Mouse (Mus musculus) embryonic fibroblast, embryonic 13.5 days (primary cell): ENCODE measurements around the gene Kmt2d.

Experiments
- CTCF ChIP-seq: IDR thresholded peaks from 2 replicates; pipeline ENCODE4 v1.5.1; 2011; ENCODE audit warnings: mild to moderate bottlenecking, control low read depth, low read length, moderate library complexity, borderline replicate concordance; ENCODE audit not compliant: insufficient read depth
- POLR2A ChIP-seq: IDR thresholded peaks from 2 replicates; pipeline ENCODE4 v1.6.1; 2011; ENCODE audit warnings: low read depth, mild to moderate bottlenecking, control low read depth, low read length, moderate library complexity

- TF ChIP-seq CTCF = no peak
- no peak for TF ChIP-seq POLR2A
Measured at GRCm38 (mm10) chr15:98823434-98823833, 47.6 kb downstream of the Kmt2d start.
